Mouse (Mus musculus) lung, embryonic 16.5 days (tissue): ENCODE results near the gene Plekhm1. TPM values are rescaled to one million over a fixed set of nuclear protein-coding genes. Genes with fewer than 3 reads are reported as not detected.
A peak's percentile ranks its signal among the peaks of the same experiment; 100 is the strongest.

Source experiments
- ATAC-seq: fragments of 200-750 bp; cut with Nextera tagmentation; 2 replicates; pipeline ENCODE4 v1.8.0; 2017; ENCODE audit warnings: low read depth, mild to moderate bottlenecking, moderate library complexity
- H3K27ac ChIP-seq: fragments of 300-500 bp; sonication (generic); 2 replicates; pipeline ENCODE4 v1.5.1; 2014; ENCODE audit warnings: mild to moderate bottlenecking, control low read depth, low read length
- H3K27me3 ChIP-seq: fragments of 300-500 bp; sonication (generic); 2 replicates; pipeline ENCODE4 v1.6.1; 2014; ENCODE audit warnings: low read depth, low read length, mixed read lengths; ENCODE audit not compliant: control insufficient read depth, insufficient read depth
- H3K36me3 ChIP-seq: fragments of 300-500 bp; sonication (generic); 2 replicates; pipeline ENCODE4 v1.6.1; 2014; ENCODE audit warnings: low read length; ENCODE audit not compliant: control insufficient read depth, insufficient read depth
- H3K4me1 ChIP-seq: fragments of 300-500 bp; sonication (generic); replicated peaks from 2 replicates; pipeline ENCODE4 v1.6.1; 2014; ENCODE audit warnings: low read length, mixed read lengths; ENCODE audit not compliant: control insufficient read depth, insufficient read depth
- H3K4me2 ChIP-seq: fragments of 300-500 bp; sonication (generic); 2 replicates; pipeline ENCODE4 v1.6.1; 2014; ENCODE audit warnings: low read depth, low read length, control low read depth
- H3K4me3 ChIP-seq: fragments of 300-500 bp; sonication (generic); 2 replicates; pipeline ENCODE4 v1.5.1; 2014; ENCODE audit warnings: mild to moderate bottlenecking, low read length, control low read depth
- H3K9ac ChIP-seq: fragments of 300-500 bp; sonication (generic); 2 replicates; pipeline ENCODE4 v1.6.1; 2014; ENCODE audit warnings: low read length, control low read depth
- H3K9me3 ChIP-seq: fragments of 300-500 bp; sonication (generic); 2 replicates; pipeline ENCODE4 v1.6.1; 2016; ENCODE audit warnings: low read length; ENCODE audit not compliant: control insufficient read depth
- WGBS: fragments of 180-500 bp; shearing (Covaris S2); extraction: QIAGEN DNeasy Blood & Tissue Kit; methylation state at CpG from one replicate; pipeline ENCODE4 v1.1.7; 2014; 5-methylcytosine and 5-hydroxymethylcytosine counted together
- polyA plus RNA-seq: library from polyadenylated mRNA; unstranded; fragments of >200 nt; fragmentation: Nextera tagmentation; extraction: Ambion mirVana; gene quantifications from 2 replicates; pipeline ENCODE4 v1.2.1, GENCODE M21; 2015

Gene Plekhm1
- polyA plus RNA-seq, 1 experiment from 2014 or later = 10.2 TPM

GRCm38 (mm10) chr11:103399986-103400385, 12.5 kb downstream of the Plekhm1 start:
- ATAC-seq = no peak
- 88% methylated on average over 4 of the region's 4 CpGs for whole genome bisulfite sequencing
- no peak overlapping the region for H3K9ac ChIP-seq
- no peak overlapping the region for H3K4me2 ChIP-seq
- no peaks in the 10 kb centered on the region for H3K27me3 ChIP-seq
- no peaks in the 10 kb centered on the region for H3K4me1 ChIP-seq
- no peak overlapping the region for H3K27ac ChIP-seq
- no peak overlapping the region for H3K4me3 ChIP-seq
- H3K36me3 ChIP-seq = peaks cover 14% of the 10 kb centered on the region
- no peaks in the 10 kb centered on the region for H3K9me3 ChIP-seq

- no peaks in the 10 kb centered on the region for H3K4me1 ChIP-seq
- H3K27ac ChIP-seq = no peak overlapping the region
- H3K36me3 ChIP-seq = peaks cover 23% of the 10 kb centered on the region
- no peak for ATAC-seq
- no peaks in the 10 kb centered on the region for H3K9me3 ChIP-seq
- no peaks in the 10 kb centered on the region for H3K27me3 ChIP-seq
- H3K4me3 ChIP-seq = no peak overlapping the region
- WGBS = 85% methylated on average over 3 of the region's 3 CpGs
- no peak overlapping the region for H3K9ac ChIP-seq
- H3K4me2 ChIP-seq = no peak overlapping the region
Observed at GRCm38 (mm10) chr11:103399050-103399449, 13.4 kb downstream of the Plekhm1 start.

- H3K27ac ChIP-seq = no peak overlapping the region
- H3K4me3 ChIP-seq = no peak overlapping the region
- no peaks in the 10 kb centered on the region for H3K4me1 ChIP-seq
- no peak for ATAC-seq
- no peaks in the 10 kb centered on the region for H3K27me3 ChIP-seq
- no peaks in the 10 kb centered on the region for H3K9me3 ChIP-seq
- H3K36me3 ChIP-seq = peaks cover 23% of the 10 kb centered on the region
- H3K4me2 ChIP-seq = no peak overlapping the region
- H3K9ac ChIP-seq = no peak overlapping the region
- 87% methylated on average over 4 of the region's 4 CpGs for WGBS
Observed at GRCm38 (mm10) chr11:103396682-103397081, 15.8 kb downstream of the Plekhm1 start.

- Histone ChIP-seq H3K4me1 (no peaks in the 10 kb centered on the region), H3K4me3 (no peak overlapping the region), H3K36me3 (peaks cover 23% of the 10 kb centered on the region), H3K4me2 (no peak overlapping the region), H3K27me3 (no peaks in the 10 kb centered on the region), H3K9ac (no peak overlapping the region), H3K9me3 (no peaks in the 10 kb centered on the region), H3K27ac (no peak overlapping the region)
- no peak for ATAC-seq
- WGBS = 96% methylated on average over 4 of the region's 4 CpGs
Observed at GRCm38 (mm10) chr11:103396236-103396635, 16.3 kb downstream of the Plekhm1 start.

GRCm38 (mm10) chr11:103394604-103395003, 17.9 kb downstream of the Plekhm1 start:
- H3K4me3 ChIP-seq = no peak overlapping the region
- no peak overlapping the region for H3K4me2 ChIP-seq
- no peak overlapping the region for H3K9ac ChIP-seq
- no peaks in the 10 kb centered on the region for H3K9me3 ChIP-seq
- H3K27ac ChIP-seq = no peak overlapping the region
- peaks cover 23% of the 10 kb centered on the region for H3K36me3 ChIP-seq
- no peaks in the 10 kb centered on the region for H3K4me1 ChIP-seq
- 90% methylated on average over 7 of the region's 7 CpGs for WGBS
- no peak for ATAC-seq
- no peaks in the 10 kb centered on the region for H3K27me3 ChIP-seq

- Histone ChIP-seq H3K9me3 (no peaks in the 10 kb centered on the region), H3K27ac (no peak overlapping the region), H3K36me3 (peaks cover 23% of the 10 kb centered on the region), H3K4me3 (no peak overlapping the region), H3K9ac (no peak overlapping the region), H3K27me3 (no peaks in the 10 kb centered on the region), H3K4me2 (no peak overlapping the region), H3K4me1 (no peaks in the 10 kb centered on the region)
- WGBS = 81% methylated on average over 7 of the region's 7 CpGs
- ATAC-seq = no peak
Observed at GRCm38 (mm10) chr11:103394025-103394424, 18.5 kb downstream of the Plekhm1 start.

GRCm38 (mm10) chr11:103387870-103388526, 24.5 kb downstream of the Plekhm1 start:
- H3K27me3 ChIP-seq = no peaks in the 10 kb centered on the region
- H3K9ac ChIP-seq = no peak overlapping the region
- H3K9me3 ChIP-seq = no peaks in the 10 kb centered on the region
- H3K4me2 ChIP-seq = peak overlapping the region; percentile 31
- no peak overlapping the region for H3K4me3 ChIP-seq
- H3K4me1 ChIP-seq = peaks cover 10% of the 10 kb centered on the region; the same call in 1 of the 2 replicates
- WGBS = 30% methylated on average over 7 of the region's 7 CpGs
- ATAC-seq = peak; percentile 89
- H3K27ac ChIP-seq = peak overlapping the region; percentile 81
- H3K36me3 ChIP-seq = no peaks in the 10 kb centered on the region

- Histone ChIP-seq H3K27ac (peak overlapping the region; percentile 81), H3K27me3 (no peaks in the 10 kb centered on the region), H3K4me3 (peak overlapping the region; percentile 14; the same call in 1 of the 2 replicates), H3K9me3 (no peaks in the 10 kb centered on the region), H3K4me2 (peak overlapping the region; percentile 38), H3K9ac (peak overlapping the region; percentile 29), H3K4me1 (peaks cover 17% of the 10 kb centered on the region), H3K36me3 (no peaks in the 10 kb centered on the region)
- 64% methylated on average over 9 of the region's 9 CpGs for WGBS
- peak; percentile 82 for ATAC-seq
Observed at GRCm38 (mm10) chr11:103386827-103387226, 25.7 kb downstream of the Plekhm1 start.

GRCm38 (mm10) chr11:103381956-103382613, 30.4 kb downstream of the Plekhm1 start:
- Histone ChIP-seq H3K27ac (peak overlapping the region; percentile 77), H3K4me3 (no peak overlapping the region), H3K9ac (peak overlapping the region; percentile 33; the same call in 1 of the 2 replicates), H3K27me3 (no peaks in the 10 kb centered on the region), H3K4me2 (no peak overlapping the region), H3K4me1 (peaks cover 11% of the 10 kb centered on the region), H3K9me3 (no peaks in the 10 kb centered on the region), H3K36me3 (peaks cover 5% of the 10 kb centered on the region)
- 38% methylated on average over 5 of the region's 5 CpGs for WGBS
- peak; percentile 85 for ATAC-seq
